Mouse (Mus musculus) olfactory bulb, adult 2 months (tissue): Measurements from ENCODE around the gene Lgi1.

Source experiments
- CTCF ChIP-seq: fragments of 200-500 bp; IDR thresholded peaks from 2 replicates; pipeline ENCODE4 v1.5.1; 2012; ENCODE audit warnings: low read depth, mild to moderate bottlenecking, low read length, moderate library complexity; ENCODE audit not compliant: insufficient read depth
- POLR2A ChIP-seq: fragments of 200-500 bp; IDR thresholded peaks from 2 replicates; pipeline ENCODE4 v1.6.1; 2012; ENCODE audit warnings: mild to moderate bottlenecking, low read depth, low read length, moderate library complexity; ENCODE audit not compliant: insufficient read depth

- TF ChIP-seq CTCF = no peak
- TF ChIP-seq POLR2A = no peak
These were observed 4.0 kb upstream of the Lgi1 start for GRCm38 (mm10) chr19:38260346-38260745.
